Mouse (Mus musculus) cerebellum, adult 8-10 months (tissue): ENCODE measurements around the gene Khdc4.
"Not testable (repeated sequence)": the region's sequence is repeated elsewhere in the genome, so short reads cannot be mapped to it uniquely, and the experiment has no call there.

ENCODE experiments used
- DNase-seq: peaks from one replicate; pipeline ENCODE4 v3.0.0; 2022

Gene Khdc4

DNA sequence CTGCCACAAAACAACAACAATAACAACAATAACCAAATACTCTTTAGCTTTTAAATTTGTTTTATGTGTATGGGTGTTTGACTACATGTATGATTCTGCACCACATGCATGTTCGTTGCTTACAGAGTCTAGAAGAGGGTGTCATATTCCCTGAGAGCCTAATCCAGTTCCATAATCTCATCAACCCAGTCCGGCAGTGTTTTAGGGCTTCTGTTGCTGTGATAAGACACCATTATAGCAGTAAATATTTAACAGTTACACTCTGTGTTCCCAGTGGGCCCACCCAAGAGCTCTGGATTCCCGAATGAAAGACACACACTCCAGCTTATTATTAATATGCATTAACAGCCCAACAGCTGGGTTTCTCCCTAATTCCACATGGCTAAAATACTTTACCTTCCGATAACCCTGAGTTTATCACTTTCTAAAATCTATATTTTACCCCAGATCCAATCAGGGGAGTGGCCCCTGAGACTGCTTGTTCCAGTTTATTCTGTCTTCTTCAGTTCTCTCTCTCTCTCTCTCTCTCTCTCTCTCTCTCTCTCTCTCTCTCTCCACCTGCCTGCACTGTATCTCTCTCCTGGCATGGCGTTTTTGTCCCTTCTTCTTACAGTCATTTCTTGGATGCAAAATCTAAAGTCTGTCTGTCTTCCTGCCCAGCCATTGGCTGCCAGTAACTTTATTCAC is 27.0 kb upstream of the Khdc4 start:
- DNase-seq = no peak

DNA sequence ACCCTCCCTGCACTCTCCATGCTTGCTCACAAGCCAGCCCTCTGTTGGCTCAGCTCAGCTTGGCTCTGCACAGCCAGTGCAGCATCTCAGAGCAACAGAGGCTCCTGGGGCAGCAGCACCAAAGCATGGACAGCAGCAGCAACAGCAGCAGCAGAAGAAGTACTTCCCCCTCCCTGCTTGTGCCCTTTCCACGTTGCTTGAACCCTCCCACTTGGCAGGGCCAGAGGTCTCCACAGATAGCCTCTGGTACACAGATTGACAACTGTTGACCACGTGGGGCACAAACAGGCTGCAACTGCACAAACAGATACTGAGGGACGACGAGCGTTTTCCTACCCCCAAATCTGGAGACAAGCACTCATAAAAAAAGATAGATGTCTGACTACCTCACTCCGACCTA is 25.8 kb upstream of the Khdc4 start:
- DNase-seq = no peak

DNA sequence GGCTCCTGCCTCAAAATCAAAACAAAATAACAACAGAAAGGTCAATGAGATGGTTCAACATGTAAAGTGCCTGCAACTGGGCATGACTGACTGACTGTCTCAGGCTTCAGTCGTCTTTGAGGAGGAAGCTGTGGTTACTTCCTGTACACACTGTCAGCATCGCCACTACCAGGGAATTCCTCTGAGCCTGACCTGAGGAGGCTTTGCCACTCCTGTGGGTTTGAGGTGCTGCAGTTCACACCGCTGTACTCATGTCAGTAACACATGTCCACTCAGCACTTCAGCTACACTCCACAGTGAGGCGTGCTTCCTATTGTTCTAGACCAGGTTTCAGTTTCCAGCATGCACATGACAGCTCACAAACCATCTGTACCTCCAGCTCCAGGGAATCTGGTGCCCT is 21.5 kb upstream of the Khdc4 start:
- no peak for DNase-seq

DNA sequence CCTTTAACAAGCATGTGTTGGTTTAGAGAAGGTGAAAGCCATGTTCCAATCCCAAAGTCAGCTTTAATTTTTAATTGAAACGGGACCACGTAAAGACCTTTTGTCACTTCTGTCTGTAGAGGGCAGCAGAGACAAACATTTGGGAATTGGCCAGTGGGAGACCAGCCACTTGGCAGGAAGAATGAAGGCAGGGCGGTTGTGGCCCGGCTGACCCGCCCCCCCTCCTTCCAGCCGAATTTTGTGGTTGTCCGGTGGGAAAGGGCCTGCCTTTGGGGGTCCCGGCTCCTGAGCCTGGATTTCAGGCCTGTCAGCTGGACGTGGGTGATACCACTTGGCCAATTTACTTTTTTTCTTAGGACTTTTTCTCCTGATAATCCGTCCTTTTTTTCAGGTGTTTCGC is 8.2 kb upstream of the Khdc4 start:
- DNase-seq = peak; percentile 80

DNA sequence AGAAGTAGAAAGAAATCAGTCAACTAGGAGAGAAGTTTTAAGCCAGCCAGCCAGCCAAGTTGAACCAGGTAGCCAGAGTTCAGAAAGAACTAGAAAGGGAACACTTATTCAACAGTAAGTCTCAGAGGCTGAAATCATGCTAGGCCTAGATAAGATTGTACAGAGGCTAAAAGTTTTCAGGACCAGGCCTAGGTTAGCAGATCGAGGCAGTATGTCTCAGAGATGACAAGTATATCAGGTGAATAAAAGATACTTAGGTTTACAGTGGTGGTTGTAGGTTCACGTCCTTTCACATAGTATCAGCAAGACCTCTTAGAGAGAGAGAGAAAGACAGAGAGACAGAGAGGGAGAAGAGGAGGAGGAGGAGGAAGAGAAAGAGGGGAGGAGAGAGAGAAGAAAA is 1.8 kb upstream of the Khdc4 start:
- DNase-seq = no peak

DNA sequence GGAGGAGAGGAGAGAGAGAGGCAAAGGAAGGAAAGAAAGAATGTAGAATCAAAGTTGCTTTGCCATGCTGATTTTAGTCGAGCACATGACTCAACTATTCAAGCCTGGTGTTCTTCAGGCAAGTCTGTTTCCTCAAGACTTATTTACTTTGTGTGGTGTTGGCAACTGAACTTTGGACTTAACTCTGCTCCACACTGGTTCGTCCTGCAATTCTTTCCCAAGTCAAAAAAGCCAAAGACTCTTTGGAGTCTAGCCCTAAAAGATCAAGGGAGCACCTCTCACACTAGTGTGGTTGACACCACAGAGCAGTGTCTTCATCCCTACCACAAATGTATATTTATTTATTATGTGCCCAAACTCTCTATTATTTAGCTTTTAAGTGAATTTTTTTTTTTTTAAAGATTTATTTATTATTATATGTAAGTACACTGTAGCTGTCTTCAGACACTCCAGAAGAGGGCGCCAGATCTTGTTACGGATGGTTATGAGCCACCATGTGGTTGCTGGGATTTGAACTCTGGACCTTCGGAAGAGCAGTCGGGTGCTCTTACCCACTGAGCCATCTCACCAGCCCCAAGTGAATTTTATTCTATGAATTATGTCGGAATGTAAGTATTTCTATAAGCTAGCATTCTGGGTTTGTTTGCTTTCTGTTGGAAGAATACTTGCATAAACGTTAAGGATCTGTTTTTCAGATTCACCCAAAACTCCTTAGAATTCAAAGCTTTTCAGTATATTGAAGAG is 1.2 kb upstream of the Khdc4 start:
- DNase-seq = no peak

DNA sequence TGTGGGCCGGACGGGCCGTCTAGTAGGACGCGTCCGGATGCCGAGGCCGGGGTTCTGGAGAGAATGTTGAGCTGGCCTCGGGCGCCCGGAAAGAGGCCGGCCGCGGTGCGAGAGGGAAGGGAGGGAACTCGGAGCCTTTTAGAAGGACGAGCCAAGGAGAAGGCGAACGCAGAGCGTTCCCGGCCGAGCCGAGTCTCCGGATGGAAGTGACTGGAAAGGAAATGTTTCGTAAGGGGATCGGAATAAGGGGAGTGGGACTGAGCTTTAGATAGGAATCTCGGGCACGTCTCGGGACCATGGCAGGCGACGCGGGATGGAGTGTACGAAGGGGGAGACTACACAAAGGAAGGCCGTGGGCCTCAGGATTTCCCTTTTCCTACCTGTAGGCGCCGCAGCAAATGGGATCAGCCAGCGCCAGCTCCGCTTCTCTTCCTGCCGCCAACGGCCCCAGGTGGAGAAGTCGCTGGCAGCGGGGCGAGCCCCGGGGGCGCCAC is 402 bp downstream of the Khdc4 start:
- peak; percentile 38 for DNase-seq

DNA sequence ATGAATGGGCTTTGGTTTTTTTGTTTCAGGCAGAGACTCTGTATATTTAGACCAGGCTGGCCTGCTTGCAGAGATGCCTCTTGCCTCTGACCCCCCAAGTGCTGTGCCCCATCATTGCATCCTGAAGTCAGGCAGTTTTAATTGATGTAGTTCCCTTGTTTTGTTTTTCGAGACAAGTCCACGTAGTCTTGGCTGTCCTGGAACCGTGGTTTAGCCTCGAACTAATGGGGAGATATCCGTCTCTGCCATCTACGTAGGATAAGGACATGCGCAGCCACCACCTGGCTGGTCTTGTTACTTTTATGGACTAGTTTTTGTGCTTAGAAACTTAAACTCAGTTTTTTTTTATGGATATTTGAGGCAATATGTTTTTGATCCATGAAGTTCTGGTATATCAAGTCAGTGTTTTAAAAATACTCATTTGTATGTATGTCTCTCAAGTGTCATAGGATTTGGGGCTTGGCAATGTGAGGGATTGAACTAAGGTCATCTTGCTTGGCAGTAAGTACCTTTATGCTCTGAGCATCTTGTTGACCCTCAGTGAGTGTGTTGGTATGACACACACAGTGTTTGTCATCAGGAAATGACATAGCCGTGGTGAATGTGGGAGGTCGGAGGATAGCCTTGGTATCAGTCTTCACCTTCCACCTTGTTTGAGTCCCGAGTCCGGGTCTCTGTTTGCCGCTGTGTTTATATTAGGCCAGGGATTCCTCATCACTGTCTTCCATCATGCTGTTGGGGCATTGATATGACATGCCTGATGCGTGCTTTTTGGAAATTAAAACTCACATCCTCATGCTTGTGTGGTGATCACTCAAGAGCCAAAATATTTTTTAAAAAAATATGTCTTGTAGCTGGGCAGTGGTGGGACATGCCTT is 1.4 kb downstream of the Khdc4 start:
- no peak for DNase-seq

DNA sequence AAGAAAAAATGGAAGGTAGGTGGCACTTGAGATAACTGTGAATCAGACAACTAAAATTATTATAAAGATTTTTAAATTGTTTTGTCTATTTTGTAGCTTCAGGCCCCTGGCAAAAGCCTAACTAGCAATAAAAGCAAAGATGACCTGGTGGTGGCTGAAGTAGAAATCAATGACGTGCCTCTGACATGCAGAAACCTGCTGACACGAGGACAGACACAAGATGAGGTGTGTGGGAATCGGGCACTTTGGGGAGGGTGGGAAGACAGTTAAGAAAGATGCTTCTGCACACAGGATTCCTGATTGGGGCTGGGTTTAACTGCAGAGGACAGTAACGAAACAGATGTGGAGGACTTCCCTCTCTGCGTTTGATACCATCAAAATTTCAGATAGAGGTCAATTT is 3.5 kb downstream of the Khdc4 start:
- DNase-seq = no peak

DNA sequence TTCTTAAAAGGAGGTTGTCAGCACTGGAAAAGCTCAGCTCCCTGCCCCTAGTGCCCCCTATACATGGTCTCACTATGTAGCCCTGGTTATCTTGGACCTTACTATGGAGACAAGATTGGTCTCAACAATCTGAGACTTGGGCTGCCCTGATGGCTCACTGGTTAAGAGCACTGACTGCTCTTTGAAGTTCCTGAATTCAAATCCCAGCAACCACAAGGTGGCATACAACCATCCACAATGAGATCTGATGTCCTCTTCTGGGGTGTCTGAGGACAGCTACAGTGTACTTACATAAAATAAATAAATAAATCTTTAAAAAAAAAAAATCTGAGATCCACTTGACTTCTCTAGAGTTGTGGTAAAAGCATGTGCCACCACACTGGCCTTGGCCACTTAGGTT is 9.9 kb downstream of the Khdc4 start:
- no peak for DNase-seq

DNA sequence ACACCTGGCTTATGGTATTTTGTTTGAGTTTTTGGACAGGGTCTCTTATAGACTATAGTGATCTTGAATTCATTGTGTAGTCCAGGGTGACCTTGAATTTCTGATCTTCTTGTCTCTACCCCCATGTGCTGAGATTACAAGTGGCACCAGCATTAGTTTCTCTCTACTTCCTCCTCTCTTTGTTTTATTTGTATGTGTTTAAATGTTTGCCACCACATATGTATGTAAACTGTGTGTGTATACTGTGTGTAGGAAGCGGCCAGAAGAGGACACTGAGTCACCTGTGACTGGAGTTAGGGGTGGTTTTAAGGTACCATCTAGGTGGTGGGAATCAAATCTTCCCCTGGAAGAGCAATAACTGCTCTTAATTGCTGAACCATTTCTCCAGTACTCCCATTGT is 12.4 kb downstream of the Khdc4 start:
- DNase-seq = no peak

DNA sequence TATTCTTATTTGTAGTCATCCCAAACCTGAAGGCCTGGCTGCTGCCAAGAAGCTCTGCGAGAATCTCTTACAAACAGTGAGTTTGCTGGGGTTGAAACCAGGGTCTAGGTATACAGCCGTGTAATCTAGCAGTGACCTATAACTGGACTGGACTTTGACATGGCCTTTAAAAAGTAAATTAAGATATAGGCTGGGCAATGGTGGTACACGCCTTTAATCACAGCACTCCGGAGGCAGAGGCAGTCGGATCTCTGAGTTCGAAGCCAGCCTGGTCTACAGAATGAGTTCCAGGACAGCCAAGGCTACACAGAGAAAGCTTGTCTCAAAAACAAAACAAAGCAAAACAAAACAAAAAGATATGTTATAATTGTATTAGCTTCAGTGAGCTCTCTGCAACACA is 13.2 kb downstream of the Khdc4 start:
- no peak for DNase-seq

DNA sequence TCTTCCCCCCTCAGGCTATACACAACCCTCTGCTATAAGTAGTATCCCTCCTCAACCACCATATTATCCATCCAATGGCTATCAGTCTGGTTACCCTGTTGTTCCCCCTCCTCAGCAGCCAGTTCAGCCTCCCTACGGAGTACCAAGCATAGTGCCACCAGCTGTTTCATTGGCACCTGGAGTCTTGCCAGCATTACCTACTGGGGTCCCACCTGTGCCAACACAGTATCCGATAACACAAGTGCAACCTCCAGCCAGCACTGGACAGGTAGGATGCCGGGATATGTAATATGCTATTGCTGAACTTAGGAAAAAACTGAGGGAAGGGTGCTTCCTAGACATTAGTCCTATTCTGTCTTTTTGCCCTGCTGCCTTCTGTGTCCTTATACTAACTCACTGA is 14.6 kb downstream of the Khdc4 start:
- no peak for DNase-seq

DNA sequence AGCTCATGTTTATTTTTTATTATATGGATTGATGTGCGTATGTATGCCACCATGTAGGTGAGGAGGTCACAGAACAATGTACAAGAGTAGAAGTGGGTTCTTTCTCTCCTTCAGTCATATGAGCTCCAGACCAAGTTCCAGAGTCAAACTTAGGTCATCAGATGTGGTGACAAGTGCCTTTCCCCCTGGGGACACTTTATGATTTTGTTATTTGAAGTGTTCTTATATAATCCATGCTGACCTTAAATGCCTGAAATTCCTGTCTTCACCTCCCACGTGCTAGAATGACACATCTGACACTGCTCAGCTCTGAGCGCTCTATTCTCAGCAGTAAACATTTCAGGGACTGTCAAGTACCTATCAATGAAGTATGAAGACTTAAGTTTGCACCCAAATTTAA is 15.6 kb downstream of the Khdc4 start:
- DNase-seq = no peak

DNA sequence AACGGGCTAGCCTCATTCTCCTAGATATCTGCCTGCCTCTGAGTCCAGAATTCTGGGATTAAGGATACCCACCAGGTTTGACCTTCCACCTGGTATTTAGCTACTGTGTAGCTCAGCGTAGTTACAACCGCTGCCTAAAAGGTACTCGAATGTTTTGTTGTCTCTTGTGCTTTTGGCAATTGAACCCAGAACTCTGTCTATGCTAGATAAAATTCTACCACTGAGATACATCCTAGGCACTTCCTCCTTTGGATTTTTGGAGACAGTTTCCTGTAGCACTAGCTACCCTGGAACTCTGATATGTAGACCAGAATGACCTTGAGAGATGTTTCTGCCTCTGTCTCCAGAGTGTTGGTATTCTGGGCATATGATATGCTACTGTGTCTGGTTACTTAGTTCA is 28.1 kb downstream of the Khdc4 start:
- DNase-seq = no peak

DNA sequence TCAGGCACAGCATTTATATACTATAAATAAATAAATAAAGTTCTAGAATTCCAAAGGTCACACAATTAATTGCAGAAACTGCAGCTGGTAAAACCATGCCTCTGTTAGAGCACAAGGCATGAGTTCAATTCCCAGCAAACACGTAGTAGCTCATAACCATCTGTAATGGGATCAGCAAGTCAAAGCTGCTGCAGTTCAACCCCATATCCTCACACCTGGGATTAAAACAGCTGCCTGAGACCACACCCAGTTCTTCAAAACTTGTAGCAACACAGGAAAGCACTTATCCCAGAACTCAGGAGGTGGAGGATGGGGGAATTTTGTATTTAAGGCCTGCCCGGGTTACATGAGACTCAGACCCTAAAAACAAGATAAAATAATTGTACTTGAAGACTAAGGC is 29.1 kb downstream of the Khdc4 start:
- DNase-seq = no peak

DNA sequence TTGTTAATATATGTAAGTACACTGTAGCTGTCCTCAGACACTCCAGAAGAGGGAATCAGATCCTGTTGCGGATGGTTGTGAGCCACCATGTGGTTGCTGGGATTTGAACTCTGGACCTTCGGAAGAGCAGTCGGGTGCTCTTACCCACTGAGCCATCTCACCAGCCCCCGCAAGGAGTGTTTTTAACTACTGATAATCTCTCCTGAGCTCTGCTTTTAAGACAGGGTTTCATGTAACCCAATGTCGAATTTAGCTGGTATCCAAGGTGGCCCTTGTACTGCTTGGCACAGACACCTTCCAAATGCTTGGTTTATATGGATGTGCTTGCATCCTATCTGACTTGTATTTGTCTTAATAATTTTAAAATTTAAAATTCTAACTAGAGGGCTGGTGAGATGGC is 30.1 kb downstream of the Khdc4 start:
- DNase-seq = not testable (repeated sequence)

DNA sequence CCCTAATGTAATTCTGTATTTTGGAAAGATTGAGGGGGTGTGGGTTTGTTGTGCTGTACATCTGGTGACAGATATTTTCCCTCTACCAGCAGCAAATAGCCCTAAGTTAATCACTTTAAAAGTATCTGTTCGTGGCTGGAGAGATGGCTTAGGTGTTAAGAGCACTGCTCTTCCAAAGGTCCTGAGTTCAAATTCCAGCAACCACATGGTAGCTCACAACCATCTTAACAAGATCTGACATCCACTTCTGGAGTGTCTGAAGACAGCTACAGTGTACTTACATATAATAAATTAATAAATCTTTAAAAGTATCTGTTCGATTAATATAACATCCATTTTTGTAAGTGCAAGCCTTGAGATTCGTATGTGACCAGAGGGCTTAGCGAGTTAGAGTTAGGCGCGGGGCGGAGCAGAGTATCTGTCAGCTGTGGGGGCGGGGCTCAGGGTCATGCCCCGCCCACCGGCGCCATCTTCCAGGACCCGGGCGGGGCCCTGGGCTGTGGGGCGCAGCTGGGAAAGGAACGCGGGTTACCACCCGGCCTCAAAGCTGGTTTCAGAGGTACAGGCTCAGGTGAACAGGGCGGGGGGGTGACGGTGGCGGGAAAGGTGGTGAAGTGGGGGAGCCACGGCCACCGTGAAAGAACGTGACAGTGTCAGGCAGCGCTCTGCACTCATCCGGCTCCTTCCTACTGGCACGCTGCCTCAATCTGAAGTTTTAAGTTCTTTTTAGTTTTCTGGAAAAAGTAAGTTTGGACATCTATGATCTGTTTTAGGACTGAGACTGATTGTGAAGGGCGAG is 31.0 kb downstream of the Khdc4 start, which contains the start of gene Rit1:
TSS of gene Rit1 (plus strand) at position 440 of the 799 bp plus-strand sequence.
- DNase-seq = peak; percentile 73

DNA sequence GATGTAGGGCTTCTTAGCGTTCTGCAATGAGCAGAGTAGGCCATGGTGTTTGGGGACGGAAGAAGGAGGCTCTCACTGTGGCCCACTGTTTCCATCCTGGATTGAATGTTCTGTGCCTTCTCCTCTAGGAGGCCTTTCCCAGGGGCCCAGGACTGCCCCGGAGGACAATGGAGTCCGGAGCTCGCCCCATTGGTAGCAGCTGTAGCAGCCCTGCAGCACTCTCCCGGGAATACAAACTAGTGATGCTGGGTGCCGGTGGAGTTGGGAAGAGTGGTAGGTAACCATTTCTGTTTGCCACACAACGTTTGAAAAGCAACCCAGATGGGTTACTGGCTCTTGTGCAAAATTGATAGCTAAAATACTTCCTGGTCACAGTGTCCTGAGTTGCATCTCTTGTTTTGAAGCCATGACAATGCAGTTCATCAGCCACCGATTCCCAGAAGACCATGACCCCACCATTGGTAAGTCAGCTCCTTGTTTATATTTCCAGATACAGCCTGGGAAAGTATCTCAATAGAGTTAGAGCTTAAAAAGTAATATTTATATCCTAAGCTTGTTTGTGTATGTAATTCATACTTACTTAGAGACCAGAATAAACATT is 31.7 kb downstream of the Khdc4 start:
- no peak for DNase-seq

DNA sequence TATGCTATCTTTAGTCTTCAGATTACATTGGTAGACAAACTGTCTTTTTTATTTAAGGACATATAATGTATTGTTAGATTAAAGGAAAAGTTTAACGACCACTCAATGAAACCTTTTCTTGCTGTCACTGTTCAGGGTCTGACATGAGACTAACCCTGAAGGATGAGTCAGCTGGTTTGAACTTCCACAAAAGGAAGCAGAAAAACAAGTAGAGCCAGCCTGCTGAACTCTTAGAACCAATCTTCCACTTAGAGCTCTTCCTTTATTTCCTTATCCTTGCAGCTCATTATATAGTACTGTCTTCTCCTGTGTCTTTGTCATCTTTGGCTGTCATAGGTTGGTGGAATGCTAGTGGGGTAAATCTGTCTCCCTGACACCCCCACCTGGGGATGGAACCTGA is 32.2 kb downstream of the Khdc4 start:
- DNase-seq = no peak

DNA sequence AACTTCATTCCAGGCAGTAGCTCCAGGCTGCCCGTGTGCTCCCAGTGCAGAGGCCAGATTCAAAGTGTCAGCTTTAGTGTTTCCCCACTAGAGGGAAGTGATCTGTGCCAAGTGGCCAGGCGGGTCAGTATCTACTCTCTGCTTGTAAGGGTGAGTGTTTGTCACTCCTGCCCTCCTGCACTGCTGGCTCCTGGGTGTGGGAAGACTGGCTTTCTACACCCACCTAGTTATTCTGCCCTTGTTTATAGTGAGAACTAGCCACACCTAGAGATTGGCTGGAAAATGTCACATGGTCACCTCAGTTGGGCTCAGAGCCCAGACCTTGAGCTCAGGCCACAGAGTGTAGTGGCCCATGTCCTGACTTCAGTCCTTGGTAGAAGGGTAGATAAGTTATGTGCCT is 33.5 kb downstream of the Khdc4 start:
- no peak for DNase-seq

DNA sequence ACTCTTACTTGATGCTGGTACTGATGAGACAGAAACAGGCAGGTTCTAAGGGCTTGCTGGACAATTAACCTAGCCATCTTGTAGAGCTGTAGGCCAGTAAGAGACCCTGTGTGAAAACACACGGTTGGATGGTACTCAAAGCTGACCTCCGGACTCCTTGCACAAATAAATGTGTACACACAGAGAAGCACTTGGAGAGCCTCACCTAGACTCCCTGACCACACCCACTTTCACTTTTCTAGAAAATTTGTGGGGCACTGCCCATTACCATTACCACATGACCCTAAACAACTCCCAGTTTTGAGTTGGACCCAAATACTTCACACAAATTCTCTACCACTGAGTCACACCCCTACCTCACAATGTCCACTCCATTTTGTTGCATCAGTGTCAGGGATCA is 51.0 kb downstream of the Khdc4 start:
- no peak for DNase-seq
